Mouse (Mus musculus): ENCODE data around the gene Abca7. TPM values are rescaled to one million over a fixed set of nuclear protein-coding genes. Genes with fewer than 3 reads are reported as not detected.
"Not testable (repeated sequence)": the region's sequence is repeated elsewhere in the genome, so short reads cannot be mapped to it uniquely, and the experiment has no call there.

Gene Abca7
- polyA plus RNA-seq, 2 experiments: 2.4 to 6.2 TPM

GRCm38 (mm10) chr10:80053831-80054815, 57.8 kb downstream of the Abca7 start:
- Histone ChIP-seq H3K9me3 (ENCODE audit: control insufficient read depth, low read length) (no peaks in the 10 kb centered on the region), H3K4me2 (replicated peaks; ENCODE audit: low read depth, low read length, severe bottlenecking) (peak overlapping the region; percentile 81), H3K27me3 (ENCODE audit: control insufficient read depth, insufficient read depth, low read length) (no peaks in the 10 kb centered on the region), H3K4me3 (replicated peaks; ENCODE audit: low read length) (peak overlapping the region; percentile 91), H3K27ac (replicated peaks; ENCODE audit: low read depth, low read length) (peak overlapping the region; percentile 95), H3K4me1 (ENCODE audit: control insufficient read depth, insufficient read depth, low read length) (peaks cover 13% of the 10 kb centered on the region), H3K9ac (ENCODE audit: low read depth, low read length, severe bottlenecking) (peak overlapping the region; percentile 88), H3K36me3 (ENCODE audit: control insufficient read depth, insufficient read depth, low read length) (peaks cover 39% of the 10 kb centered on the region)
- DNase-seq (ENCODE audit: low spot score): peak; percentile 52
- peak; percentile 29 for ATAC-seq (ENCODE audit: low FRiP score, low read depth)
- 1% methylated on average over 57 of the region's 77 CpGs for WGBS
- TF ChIP-seq POLR2A (IDR thresholded peaks at IDR 0.05; ENCODE audit: borderline replicate concordance, extremely low read depth, insufficient read depth, insufficient read length): no peak

GRCm38 (mm10) chr10:80054911-80055310, 58.6 kb downstream of the Abca7 start:
- Histone ChIP-seq H3K9ac (ENCODE audit: low read depth, low read length, severe bottlenecking) (peak overlapping the region; percentile 88), H3K4me3 (replicated peaks; ENCODE audit: low read length) (peak overlapping the region; percentile 91), H3K36me3 (ENCODE audit: control insufficient read depth, insufficient read depth, low read length) (peaks cover 47% of the 10 kb centered on the region), H3K4me1 (ENCODE audit: control insufficient read depth, insufficient read depth, low read length) (peaks cover 13% of the 10 kb centered on the region), H3K4me2 (replicated peaks; ENCODE audit: low read depth, low read length, severe bottlenecking) (peak overlapping the region; percentile 81)
- H3K27ac ChIP-seq (replicated peaks; ENCODE audit: low read depth, low read length); H3K9me3 ChIP-seq (ENCODE audit: control insufficient read depth, low read length); H3K27me3 ChIP-seq (ENCODE audit: control insufficient read depth, insufficient read depth, low read length); ATAC-seq (ENCODE audit: low FRiP score, low read depth); DNase-seq (ENCODE audit: low spot score): not testable (repeated sequence)
- WGBS: 20% methylated on average over 2 of the region's 3 CpGs

DNA sequence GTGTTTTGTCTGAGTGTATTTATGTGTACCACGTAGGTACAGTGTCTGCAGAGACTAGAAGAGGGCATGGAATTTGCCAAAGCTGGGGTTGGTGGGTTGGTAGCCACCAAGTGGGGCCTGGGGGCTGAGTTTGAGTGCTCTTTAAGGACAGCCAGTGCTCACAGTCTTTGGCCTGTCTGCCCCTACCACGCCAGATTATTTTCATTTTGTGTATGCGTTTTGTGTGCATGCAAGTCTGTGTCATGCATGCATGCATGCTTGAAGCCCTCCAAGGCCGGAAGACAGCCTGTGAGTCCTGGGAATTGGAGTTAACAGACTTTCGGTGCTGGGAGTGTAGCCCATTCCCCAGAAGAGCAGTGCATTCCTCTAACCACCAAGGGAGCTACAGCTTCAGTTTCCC, 59.1 kb downstream of the Abca7 start:
- peaks cover 13% of the 10 kb centered on the region for H3K4me1 ChIP-seq (ENCODE audit: control insufficient read depth, insufficient read depth, low read length)
- no peak for TF ChIP-seq POLR2A (IDR thresholded peaks at IDR 0.05; ENCODE audit: borderline replicate concordance, extremely low read depth, insufficient read depth, insufficient read length)
- H3K27ac ChIP-seq (replicated peaks; ENCODE audit: low read depth, low read length): no peak overlapping the region
- no peak for ATAC-seq (ENCODE audit: low FRiP score, low read depth)
- no peaks in the 10 kb centered on the region for H3K9me3 ChIP-seq (ENCODE audit: control insufficient read depth, low read length)
- peaks cover 51% of the 10 kb centered on the region for H3K36me3 ChIP-seq (ENCODE audit: control insufficient read depth, insufficient read depth, low read length)
- H3K9ac ChIP-seq (ENCODE audit: low read depth, low read length, severe bottlenecking): no peak overlapping the region
- WGBS: 77% methylated on average over 5 of the region's 5 CpGs
- H3K4me2 ChIP-seq (replicated peaks; ENCODE audit: low read depth, low read length, severe bottlenecking): peak overlapping the region; percentile 81
- H3K4me3 ChIP-seq (replicated peaks; ENCODE audit: low read length): 0 out of 2 replicates have a peak overlapping the region, but pooled peaks have one; percentile 91
- no peak for DNase-seq (ENCODE audit: low spot score)
- H3K27me3 ChIP-seq (ENCODE audit: control insufficient read depth, insufficient read depth, low read length): no peaks in the 10 kb centered on the region

GRCm38 (mm10) chr10:80055891-80056290, 59.6 kb downstream of the Abca7 start:
- no peaks in the 10 kb centered on the region for H3K27me3 ChIP-seq (ENCODE audit: control insufficient read depth, insufficient read depth, low read length)
- DNase-seq (ENCODE audit: low spot score) (no peak), ATAC-seq (ENCODE audit: low FRiP score, low read depth) (no peak)
- H3K4me1 ChIP-seq (ENCODE audit: control insufficient read depth, insufficient read depth, low read length): peaks cover 13% of the 10 kb centered on the region
- 82% methylated on average over 8 of the region's 10 CpGs for WGBS
- TF ChIP-seq POLR2A (IDR thresholded peaks at IDR 0.05; ENCODE audit: borderline replicate concordance, extremely low read depth, insufficient read depth, insufficient read length): no peak
- H3K9ac ChIP-seq (ENCODE audit: low read depth, low read length, severe bottlenecking): no peak overlapping the region
- H3K9me3 ChIP-seq (ENCODE audit: control insufficient read depth, low read length): no peaks in the 10 kb centered on the region
- peaks cover 56% of the 10 kb centered on the region for H3K36me3 ChIP-seq (ENCODE audit: control insufficient read depth, insufficient read depth, low read length)
- H3K4me3 ChIP-seq (replicated peaks; ENCODE audit: low read length): no peak overlapping the region
- H3K27ac ChIP-seq (replicated peaks; ENCODE audit: low read depth, low read length): no peak overlapping the region
- no peak overlapping the region for H3K4me2 ChIP-seq (replicated peaks; ENCODE audit: low read depth, low read length, severe bottlenecking)

DNA sequence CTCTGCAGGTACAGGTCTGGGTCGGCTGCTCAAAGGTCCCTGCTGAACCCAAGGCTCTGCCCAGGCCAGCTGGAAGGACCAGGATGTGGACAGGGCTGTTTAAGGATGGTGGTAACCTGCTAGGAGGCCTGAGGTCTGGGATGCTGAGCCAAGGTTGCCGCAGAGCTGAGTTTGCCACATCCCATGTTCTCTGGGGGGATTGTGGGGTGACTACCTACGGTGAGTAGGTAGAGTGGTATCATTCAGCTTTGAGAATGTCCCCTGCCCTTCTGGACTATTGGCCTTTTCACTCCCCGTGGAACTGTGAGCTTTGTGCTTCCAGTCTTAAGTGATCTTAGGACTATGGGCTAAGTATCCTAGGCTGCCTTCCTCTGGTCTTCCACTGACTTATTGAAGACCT, 60.2 kb downstream of the Abca7 start:
- Histone ChIP-seq H3K27me3 (ENCODE audit: control insufficient read depth, insufficient read depth, low read length) (no peaks in the 10 kb centered on the region), H3K4me2 (replicated peaks; ENCODE audit: low read depth, low read length, severe bottlenecking) (no peak overlapping the region), H3K4me3 (replicated peaks; ENCODE audit: low read length) (no peak overlapping the region), H3K27ac (replicated peaks; ENCODE audit: low read depth, low read length) (no peak overlapping the region), H3K9me3 (ENCODE audit: control insufficient read depth, low read length) (no peaks in the 10 kb centered on the region), H3K36me3 (ENCODE audit: control insufficient read depth, insufficient read depth, low read length) (peaks cover 62% of the 10 kb centered on the region), H3K4me1 (ENCODE audit: control insufficient read depth, insufficient read depth, low read length) (peaks cover 13% of the 10 kb centered on the region), H3K9ac (ENCODE audit: low read depth, low read length, severe bottlenecking) (no peak overlapping the region)
- ATAC-seq (ENCODE audit: low FRiP score, low read depth): no peak
- no peak for DNase-seq (ENCODE audit: low spot score)
- 88% methylated on average over 4 of the region's 4 CpGs for WGBS
- TF ChIP-seq POLR2A (IDR thresholded peaks at IDR 0.05; ENCODE audit: borderline replicate concordance, extremely low read depth, insufficient read depth, insufficient read length): no peak
